Mouse (Mus musculus) cerebellum, postnatal 36 days (tissue): ENCODE results near the gene Hba-a1.
"Not testable (repeated sequence)": the region's sequence is repeated elsewhere in the genome, so short reads cannot be mapped to it uniquely, and the experiment has no call there.

Experiments
- DNase-seq, 2 experiments: peaks; one replicate each; pipeline ENCODE4 v3.0.0; 2021 to 2022; ENCODE audit warnings: mixed read lengths in 2 of 2

Gene Hba-a1

GRCm38 (mm10) chr11:32297417-32297816 lies 14.1 kb downstream of the Hba-a1 start:
- DNase-seq, result not testable (repeated sequence)

- DNase-seq, result no peak
These were observed 14.7 kb downstream of the Hba-a1 start for GRCm38 (mm10) chr11:32297866-32298531.

GRCm38 (mm10) chr11:32298532-32298918 lies 15.2 kb downstream of the Hba-a1 start:
- DNase-seq, result no peak

GRCm38 (mm10) chr11:32299865-32300264 lies 16.6 kb downstream of the Hba-a1 start, which contains the start of gene Hbq1a:
Gene Hbq1a, plus strand, starts transcription at chr11:32300069.
- peak; percentile 71 to 76 for DNase-seq

- DNase-seq, result no peak
These were observed 17.3 kb downstream of the Hba-a1 start for GRCm38 (mm10) chr11:32300279-32301267.

- no peak for DNase-seq
These were observed 18.2 kb downstream of the Hba-a1 start for GRCm38 (mm10) chr11:32301506-32301905.

GRCm38 (mm10) chr11:32302824-32303419 lies 19.6 kb downstream of the Hba-a1 start:
- DNase-seq, result no peak

- DNase-seq, result no peak
These were observed 20.1 kb downstream of the Hba-a1 start for GRCm38 (mm10) chr11:32303455-32303854.

GRCm38 (mm10) chr11:32307006-32307405 lies 23.7 kb downstream of the Hba-a1 start:
- no peak for DNase-seq

- no peak for DNase-seq
These were observed 26.1 kb downstream of the Hba-a1 start for GRCm38 (mm10) chr11:32309446-32309845.

- no peak for DNase-seq
These were observed 26.6 kb downstream of the Hba-a1 start for GRCm38 (mm10) chr11:32309928-32310327.

- no peak for DNase-seq
These were observed 32.7 kb downstream of the Hba-a1 start for GRCm38 (mm10) chr11:32316009-32316408.

- no peak for DNase-seq
These were observed 37.3 kb downstream of the Hba-a1 start for GRCm38 (mm10) chr11:32320507-32321195.

GRCm38 (mm10) chr11:32321196-32321565 lies 37.9 kb downstream of the Hba-a1 start:
- peak; percentile 42 to 50 for DNase-seq

- peak; percentile 89 to 91 for DNase-seq
These were observed 41.3 kb downstream of the Hba-a1 start for GRCm38 (mm10) chr11:32324609-32325008.

- DNase-seq, result no peak
These were observed 47.8 kb downstream of the Hba-a1 start for GRCm38 (mm10) chr11:32331075-32331474.

- DNase-seq, result no peak
These were observed 48.5 kb downstream of the Hba-a1 start for GRCm38 (mm10) chr11:32331861-32332260.

GRCm38 (mm10) chr11:32333235-32333634 lies 49.9 kb downstream of the Hba-a1 start:
- peak in 1 of 2 experiments; percentile 18 for DNase-seq
